Mouse (Mus musculus) spleen, adult 12 weeks (tissue): ENCODE data around the gene Cactin.
A peak's percentile ranks its signal among the peaks of the same experiment; 100 is the strongest.

Experiments
- DNase-seq: peaks from one replicate; pipeline ENCODE4 v3.0.0; 2022; ENCODE audit warnings: low spot score

The Cactin gene

DNA sequence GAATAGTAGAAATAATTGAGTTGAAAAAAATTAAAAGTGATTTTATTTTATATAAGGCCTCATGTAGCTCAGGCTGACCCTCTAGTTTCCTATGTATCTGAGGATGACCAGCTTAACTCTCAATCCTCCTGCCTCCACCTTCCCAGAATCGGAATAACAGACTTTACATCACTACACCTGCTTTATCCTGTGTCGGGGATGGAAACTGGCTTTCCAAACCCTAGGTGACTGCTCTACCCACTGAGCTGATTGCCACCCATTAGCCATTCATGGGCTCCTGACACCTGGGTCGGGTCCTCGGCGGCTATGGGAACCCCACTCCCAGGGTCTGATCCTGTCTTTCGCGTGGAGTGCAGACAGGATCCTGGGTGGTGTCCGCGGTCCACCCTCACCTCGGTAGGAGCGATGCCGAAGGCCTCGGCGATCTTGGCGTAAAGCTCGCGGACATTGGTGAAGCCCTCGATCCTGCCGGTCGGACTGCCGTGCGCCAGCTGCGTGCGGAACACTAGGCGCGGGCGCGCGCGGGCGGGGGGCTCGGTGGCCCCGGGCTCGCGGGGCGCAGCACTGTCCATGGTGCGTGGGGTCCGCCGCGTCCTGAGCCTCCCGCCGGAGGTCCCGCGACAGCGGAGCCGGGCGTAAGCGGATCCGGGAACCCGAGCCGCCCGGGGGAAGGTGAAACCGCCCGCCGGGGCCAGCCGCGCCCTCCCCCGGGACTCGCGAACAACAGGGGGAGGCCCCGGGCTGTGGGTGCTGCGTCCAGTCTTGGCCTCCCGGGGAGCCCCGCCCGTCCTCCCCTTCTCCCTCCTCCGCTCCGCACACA is 22.0 kb downstream of the Cactin start, which contains the start of gene Gipc3:
Gene Gipc3, minus strand, starts transcription at position 581 of the 820 bp plus-strand sequence.
- DNase-seq, result no peak

DNA sequence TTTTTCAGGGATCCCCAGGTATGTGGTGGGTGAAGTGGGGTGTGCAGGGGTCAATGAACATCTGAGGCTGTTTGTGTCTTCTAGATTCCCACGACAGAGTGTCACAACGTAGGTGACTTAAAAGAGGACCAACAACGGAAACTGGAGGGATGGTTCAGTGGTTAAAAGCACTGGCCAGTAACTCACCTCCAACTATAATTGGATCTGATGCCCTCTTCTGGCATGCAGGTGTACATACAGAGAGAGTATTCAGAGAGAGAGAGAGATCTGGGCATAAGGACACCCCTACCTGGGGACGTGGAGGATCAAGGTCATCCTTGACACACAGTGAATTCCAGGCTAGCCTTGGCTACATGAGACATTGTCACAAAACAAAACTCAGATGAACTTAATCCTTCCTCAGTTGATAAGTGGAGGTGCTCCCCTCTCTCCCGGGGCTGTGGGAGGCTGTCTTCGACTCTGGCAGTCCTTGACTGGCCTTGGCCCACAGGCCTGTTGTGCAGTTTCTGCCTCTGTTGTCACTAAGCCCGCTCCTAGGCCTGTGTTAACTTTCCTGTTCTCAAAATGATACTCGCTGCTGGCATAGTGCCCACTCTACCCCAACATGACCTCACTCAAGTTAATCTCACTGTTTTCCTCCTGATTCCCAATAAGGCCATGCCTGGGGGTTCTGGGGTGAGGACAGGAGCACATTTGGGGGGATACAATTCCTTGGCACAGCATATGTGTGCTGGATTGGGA is 23.7 kb downstream of the Cactin start:
- no peak for DNase-seq

DNA sequence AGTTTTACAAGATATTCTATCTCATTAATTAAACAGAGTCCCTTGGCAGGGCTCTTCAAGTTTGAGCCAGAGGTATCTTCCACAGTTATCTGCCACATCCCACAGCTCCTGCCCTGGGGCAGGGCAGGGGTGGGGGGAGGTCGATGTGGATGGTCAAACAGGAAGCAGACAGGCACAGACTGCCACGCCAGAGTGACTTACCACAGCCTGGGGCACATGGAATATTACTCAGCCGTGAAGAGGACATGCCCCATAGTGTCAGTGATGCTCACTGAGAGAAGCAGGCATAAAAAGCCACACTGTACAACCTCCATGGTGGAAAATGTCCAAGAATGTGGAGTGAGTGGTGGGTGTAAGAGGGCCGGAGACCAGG is 24.2 kb downstream of the Cactin start:
- DNase-seq, result no peak

DNA sequence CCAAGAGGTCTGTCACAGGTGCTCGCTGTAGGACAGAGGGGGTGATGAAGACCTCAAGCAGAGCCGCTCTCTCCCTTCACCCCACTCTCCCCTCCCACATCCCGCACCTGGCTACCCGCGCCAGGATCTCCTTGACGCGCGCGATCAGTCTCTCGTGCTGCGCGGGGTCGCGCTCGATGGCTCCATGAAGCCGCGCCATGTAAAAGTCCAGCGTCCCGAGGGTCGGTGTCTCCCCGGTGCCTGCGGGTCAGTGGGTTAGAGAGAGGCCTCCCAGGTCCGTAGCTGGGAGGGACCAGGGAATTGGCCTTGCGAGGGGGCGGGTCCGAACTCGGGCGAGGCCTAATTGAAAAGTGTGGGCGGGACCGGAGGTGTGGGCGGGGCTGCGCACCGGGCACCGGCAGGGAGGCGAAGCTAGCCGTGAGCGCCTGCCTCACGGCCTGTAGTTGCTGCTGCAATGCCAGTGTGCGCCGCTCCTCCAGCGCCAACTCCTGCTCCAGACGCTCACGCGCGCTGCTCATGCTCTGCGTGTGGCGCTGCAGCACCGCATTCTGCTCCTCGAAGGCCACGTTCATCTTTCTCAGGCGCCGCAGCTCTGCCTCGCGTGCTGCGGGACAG is 25.7 kb downstream of the Cactin start:
- no peak for DNase-seq

DNA sequence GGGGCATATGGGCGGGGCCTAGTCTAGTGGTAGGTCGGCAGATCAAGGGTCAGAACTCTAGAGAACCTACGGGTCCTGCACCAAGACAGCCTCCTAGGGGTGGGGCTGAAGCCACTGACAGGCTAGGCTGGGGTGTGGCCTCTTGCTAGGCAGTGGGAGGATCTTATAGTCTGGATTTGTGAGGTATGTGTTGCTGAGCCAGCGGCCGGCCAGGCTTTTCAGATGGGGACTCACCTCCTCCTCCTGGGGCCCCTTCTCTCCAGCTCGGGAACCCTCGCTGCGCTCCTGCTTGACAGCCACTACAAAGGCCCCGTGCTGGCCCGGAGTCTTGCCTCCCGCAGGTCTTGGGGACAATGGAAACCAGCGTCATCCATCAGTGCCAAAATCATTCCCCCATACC is 28.2 kb downstream of the Cactin start:
- no peak for DNase-seq

DNA sequence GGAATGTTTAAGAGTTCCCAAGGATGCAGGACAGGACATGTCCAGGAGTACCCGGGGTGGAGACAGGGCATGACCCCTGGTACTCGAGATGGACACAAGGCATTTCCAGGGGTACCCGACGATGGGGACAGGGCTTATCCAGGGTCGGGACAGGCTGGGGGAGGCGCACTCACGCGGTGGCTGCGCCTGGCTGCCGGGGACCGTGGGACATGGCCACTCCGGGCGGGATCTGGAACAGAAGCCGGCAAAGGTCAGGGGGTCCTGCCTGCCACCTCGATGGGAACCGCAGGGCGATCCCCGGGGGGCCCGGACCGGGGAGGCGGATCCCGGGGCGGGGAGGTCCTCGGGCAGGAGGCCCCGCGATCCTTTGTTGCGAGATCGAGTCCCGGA is 29.1 kb downstream of the Cactin start:
- no peak for DNase-seq

DNA sequence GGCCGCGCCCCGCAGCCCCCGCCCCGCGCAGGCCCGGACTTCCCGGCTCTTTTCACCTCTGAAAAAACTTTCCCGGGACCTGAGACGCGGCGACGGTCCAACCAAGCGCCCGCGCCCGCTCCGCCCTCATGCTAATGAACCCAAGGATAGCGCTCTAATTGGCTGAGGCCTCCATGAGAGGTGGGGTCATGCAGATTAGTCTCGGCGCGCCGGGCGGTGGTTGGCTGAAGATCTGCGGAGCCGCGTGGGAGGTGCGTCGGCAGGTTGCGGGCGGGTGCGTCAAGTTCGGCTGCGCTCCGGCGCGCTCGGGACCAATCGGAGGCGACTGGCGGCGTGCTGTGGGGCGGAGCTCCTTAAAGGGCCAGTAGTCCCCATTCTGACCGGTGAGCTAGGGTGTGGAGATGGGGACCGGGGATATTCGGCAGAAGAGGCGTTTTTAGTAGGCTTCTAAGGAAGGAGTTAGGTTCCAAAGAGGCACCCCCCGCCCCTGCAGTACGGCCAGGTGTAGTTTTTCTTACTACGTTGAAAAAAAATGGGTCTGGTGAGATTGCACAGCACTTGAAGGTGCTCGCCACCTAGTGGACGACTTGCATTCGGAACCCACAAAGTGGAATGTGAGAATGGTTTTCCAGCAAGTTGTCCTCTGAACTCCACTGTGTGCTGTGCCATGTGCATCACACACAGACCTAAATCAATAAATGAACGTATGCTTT is 29.6 kb downstream of the Cactin start, which contains the start of gene Hmg20b:
Gene Hmg20b, minus strand, starts transcription at position 130 of the 713 bp plus-strand sequence.
- DNase-seq, result peak; percentile 97

DNA sequence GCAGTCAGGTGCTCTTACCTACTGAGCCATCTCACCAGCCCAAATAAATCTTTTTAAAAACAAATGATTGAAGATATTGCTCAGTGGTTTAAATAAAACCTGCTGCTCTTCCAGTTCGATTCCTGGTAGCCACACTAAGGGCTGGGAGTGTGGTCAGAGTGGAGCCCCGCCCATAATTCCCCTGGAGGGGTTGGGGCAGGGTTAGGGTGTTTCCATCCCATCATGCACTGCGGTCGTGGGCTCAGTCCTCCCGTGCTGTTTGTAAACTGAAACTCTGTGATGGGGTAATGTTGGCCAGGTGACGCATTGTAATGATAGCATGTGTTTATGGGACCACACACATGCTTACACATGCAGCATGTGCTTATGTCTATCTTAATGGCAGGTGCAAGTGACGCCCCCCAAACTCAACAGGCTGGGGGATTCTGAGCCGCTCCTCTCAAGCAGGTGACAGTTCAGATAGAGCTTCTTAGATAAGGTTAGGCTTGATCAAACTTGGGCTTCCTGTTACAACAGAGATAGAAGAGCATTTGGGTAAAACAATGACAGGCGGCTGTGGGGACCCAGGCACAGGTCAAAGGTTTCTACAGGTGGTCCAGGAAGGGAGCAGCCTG is 30.9 kb downstream of the Cactin start:
- DNase-seq, result peak; percentile 66

DNA sequence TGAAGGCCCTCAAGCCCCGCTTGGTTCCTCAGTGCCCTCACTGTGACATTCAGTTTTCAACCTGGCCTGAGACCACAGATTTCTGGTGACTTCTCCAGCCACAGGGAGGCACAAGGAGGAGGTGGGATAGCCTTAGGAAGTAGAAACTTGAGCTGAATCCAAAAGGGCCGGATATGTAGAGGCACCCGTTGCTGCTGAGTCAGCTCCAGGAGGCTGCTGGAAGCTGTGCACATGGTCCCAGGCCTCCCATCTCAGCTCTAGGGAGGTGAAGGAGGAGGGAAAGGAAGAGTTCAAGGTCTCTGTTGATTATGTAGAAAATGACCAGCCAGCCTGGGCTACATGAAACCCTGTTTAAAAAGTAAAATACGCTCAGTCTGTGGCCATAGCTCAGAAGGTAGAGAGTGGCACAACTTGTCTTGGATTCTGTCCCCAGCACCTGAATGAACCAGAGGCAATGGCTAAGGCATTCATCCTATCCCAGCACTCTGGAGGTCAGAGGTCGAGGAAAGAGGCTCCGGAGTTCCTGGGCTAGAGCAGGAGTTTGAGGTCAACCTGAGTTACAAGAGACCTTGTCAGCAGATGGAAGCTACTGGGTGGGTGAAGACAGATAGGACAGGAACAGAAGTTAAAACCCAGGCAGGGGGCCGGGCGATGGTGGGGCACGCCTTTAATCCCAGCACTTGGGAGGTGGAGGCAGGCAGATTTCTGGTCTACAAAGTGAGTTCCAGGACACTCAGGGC is 34.0 kb downstream of the Cactin start:
- no peak for DNase-seq

DNA sequence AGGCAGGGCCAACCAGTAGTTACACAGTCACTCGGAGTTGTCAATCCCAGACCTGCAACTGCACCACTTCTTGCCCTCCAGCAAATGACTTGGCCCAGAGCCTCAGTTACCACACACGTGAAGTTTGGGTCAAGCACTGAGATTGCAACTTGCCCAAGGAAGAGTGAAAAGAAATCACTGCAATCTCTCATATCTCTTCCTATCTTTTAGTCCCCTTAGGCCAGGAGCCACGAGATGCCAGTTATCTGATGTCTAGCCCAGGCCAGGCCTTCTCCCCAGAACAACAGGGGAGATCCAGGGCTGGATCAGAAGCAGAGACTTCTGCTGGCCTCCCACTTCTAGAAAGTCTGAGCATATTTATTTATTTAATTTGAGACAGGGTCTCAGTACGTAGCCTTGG is 34.6 kb downstream of the Cactin start:
- DNase-seq, result no peak

DNA sequence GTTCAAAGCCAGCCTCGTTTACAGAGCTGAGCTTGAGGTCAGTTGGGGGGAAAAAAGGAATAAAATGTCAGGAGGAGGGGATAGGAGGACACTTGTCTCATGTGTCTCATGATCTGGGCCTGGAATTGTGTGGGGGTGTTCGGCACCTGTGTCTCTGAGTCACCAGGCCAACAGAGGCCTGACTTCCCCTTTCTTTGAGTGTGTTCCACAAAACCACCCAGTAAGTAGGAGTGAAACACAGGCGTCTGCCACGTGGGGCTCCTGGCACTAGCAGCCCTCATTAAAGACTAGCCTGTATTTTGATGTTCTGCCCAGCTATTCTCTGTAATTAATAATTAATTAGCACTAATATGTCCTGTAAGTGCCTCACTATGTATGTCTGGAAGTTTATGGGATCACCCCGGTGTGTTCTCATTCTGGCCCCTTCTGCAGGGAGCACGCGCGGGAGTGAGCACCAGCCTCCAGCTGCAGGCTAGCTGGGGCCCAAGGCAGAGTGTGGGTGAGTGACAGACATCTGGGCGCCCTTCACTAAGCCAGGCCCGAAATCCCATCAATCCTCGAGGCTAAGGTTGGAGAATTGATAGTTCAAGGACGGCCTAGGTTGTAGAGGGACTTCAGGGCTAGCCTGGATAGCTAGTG is 35.6 kb downstream of the Cactin start:
- no peak for DNase-seq

DNA sequence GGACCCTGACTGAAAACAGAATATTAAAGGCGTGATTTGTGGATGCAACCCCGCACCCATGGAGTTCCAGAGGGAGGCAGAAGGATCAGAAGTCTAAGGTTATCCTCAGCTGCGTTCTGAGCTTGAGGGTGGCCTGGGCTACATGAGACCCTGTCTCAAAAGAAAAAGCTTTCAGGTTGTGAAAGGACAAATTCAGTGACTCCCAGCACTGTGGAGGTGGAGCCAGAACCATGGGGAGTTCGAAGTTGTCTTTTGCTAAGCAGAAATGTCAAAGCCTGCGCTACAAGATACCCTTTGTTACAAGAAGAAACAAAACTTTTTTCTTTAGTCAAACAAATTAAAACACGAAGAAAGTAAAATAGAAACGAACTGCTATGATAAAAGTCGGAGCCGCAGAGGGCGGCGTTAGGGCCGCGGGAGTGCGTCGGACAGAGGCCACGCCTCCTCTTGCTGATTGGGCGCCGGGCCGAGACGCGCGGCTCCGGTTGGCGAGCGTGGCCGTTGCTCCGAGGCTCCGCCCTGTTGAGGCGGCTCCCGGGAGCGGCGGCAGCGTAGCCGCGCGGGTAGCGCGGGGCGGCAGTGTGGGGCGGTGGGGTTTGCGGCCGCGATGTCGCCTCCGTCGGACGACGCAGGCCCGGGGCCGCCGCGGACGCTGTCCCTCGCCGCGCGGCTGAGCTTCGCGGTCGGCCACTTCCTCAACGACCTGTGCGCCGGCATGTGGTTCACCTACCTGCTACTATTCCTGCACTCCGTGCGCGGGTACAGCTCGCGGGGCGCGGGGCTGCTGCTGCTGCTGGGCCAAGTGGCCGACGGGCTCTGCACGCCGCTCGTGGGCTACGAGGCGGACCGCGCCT is 36.3 kb downstream of the Cactin start, which contains the start of gene Mfsd12:
Gene Mfsd12, plus strand, starts transcription at position 501 of the 854 bp plus-strand sequence.
- peak; percentile 87 for DNase-seq

DNA sequence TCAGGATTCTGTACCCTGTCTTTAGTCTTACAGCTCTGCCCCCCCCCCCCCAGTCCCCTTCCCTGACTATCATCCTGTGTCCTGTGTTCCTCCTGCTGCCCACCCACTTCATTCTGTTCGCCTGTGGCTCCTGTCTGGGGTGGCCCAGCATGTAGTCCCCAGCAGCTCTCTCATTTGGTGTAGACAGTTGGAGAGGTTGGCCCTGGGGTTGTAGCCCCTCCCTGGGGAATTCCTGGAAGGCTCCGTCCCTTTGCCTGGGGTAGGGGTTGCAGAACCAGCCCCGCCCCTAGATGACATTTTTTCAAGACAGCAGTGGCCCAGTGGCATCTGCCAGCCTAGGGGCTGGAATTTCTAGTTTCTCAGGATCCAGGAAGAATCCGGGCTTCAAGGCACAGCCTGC is 37.3 kb downstream of the Cactin start:
- DNase-seq, result no peak

DNA sequence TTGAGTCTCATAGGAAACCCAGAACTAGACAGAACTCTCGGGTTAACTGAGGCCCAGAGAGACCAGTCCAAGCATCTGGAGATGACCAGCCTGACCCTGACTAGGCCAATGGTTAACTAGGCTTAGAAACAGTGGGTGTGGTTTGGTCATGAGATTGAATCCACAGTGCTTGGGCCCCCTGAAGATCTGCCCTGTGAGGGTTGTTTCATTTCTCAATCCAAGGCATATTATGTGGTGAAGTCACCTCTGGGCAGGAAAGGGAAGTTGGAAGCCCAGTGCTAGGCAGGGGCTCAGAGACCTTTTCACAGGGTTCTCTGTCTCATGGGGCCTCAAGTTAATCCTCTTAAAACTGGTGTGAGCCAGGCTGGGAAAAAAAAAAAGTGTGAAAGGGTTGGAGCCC is 37.9 kb downstream of the Cactin start:
- DNase-seq, result no peak

DNA sequence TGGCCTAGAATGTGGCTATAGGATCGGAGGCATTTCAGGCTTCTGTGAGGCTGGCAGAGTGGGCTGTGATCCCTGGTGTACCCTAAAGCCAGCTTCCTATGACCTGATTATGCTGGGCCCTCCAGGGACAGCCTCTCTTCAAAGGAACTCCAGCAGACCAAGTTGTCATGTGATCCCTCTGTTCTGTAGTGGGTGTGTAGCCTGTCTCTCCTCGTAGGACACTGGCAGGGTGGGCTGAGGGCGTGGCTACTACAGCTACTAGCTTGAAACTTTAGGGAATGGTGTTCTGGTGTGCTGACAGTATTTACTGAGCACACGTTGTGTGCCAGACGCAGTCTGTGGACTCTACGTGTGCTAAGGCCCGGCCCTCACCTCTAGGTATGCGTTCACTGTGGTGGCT is 39.8 kb downstream of the Cactin start:
- no peak for DNase-seq

DNA sequence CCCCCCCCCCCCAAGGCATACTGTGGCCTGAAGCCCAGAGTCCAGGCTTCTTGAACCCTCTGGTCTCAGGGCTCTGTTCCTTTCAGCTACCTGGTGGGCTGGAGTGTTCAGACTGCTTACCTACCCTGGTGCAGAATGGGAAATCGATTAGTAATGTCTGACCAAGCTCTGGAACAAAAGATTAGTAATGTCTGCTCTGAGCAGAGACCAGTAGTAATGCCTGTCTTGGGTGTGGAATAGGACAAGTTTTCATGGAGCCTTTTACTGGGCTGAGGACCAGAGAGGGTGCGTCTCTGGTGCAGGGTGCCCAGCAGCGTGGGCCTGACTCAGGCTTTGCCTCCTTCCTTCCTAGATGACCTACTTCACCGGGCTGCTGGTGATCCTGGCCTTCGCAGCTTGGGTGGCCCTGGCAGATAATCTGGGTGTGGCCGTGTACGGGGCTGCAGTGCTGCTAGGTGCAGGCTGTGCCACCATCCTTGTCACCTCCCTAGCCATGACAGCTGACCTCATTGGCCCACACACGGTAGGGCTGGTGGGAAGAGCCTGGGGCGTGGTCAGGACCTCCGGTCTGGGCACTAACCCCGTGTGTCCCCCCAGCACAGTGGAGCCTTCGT is 41.5 kb downstream of the Cactin start:
- DNase-seq, result peak; percentile 70

DNA sequence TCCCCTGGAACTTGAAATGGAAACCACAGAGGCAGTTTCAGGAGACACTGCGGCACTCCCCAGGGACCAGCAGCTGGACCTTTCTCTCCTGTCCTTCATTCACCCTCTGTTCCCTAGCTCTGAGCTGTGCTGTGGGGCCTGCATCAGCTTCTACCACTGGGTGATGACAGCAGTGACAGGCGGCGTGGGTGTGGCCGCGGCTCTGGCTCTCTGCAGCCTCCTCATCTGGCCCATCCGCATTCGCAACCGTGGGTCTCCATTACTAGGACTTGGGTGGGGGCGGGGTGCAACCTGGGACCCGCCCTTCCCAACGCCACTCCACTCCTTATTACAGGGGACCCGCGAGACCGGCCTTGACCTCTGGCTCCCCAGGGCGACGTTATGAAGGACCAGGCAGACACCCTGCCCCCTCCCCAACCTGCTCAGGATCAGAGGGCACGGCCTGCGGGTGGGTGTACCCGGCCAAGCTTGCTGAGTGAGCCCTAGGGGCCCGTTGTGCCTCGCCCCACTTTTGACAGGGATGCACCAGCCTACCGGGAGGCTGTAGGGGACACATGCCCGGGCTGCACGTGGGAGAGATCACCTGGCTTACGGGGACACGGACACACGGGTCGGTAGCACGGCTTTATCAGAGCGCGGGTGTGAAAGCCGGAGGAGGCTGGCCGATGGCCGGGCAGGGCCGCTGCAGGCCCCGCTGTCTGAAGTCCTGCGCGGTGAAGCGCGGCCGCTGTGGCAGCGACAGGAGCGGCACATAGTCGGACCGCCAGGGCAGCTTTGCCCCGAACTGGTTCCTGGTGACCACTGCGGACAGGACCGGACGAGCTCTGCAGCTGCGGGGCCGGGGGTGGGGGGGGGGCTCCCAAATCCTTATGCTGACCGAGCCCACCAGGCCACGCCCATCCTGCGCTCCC is 42.8 kb downstream of the Cactin start:
- no peak for DNase-seq

DNA sequence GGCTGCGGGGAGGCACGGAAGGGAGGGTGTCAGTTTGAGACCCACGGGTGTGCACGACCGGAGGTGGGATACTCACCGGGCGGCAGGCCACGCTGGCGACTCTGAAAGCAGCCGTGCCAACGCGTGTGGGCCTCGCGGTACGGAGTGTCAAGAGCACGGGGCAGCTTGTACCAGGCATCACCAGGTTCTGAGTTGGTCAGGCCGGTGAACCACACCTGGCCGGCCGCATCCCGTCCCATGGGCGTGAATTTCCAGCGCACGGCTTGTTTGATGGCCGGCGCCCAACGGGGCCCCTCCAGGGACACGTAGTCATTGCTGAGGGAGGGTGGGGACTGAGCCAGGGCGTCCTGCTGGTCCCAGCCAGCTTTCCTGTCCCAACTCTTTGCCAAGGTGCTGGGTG is 43.8 kb downstream of the Cactin start:
- no peak for DNase-seq
